Mouse (Mus musculus): ENCODE results near the gene Nubp1.

Nubp1 gene

DNA sequence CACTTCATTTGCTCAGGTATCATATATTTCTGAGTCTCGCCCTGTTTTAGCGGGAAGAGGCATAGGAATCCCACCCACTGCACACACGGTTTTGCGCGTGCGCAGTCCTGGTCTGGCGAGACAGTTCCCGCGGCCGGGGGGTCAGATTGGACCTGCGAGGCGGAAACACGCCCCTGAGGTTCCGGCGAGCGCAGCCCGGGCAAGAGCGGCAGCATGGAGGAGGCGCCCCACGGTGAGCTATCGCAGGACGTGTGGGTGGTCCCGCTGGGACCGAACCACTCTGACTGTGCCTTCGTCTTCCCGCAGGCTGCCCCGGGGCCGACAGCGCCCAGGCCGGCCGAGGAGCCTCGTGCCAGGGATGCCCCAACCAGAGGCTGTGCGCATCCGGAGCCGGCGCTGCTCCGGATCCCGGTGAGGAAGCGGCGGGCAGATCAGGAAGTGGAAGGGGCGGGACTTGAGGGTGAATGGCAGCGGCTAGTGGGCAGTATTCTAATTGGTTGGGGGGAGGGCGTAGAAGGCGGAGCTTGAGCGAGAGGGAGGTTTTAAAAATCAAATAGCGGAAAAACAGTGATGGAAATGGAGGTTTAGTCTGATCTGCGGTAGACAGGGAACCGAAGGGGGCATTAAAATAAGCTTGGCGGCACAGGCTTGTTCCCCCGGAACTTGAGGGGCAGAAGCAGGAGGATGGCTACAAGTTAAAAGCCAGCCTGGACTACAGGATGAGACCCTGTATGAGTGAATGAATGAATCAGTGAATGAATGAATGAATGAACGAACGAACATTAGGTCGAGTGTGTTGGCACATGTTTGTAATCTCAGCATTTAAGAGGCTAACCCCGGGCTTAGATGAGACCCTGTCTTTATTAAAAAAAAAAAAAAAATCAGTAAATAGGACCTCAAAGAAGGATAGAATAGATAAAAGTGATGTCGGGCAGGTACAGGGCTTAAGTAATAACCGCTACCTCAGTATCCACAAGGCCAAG is at the start of gene Nubp1:
Gene Nubp1 (plus strand): TSS at position 185 of the 983 bp plus-strand sequence.
- DNase-seq (ENCODE audit: low spot score in 2 of 2) = peak; percentile 95 to 96

GRCm38 (mm10) chr16:10363061-10363460 is 48.7 kb upstream of the Nubp1 start:
- DNase-seq (ENCODE audit: low spot score in 2 of 2) = no peak

DNA sequence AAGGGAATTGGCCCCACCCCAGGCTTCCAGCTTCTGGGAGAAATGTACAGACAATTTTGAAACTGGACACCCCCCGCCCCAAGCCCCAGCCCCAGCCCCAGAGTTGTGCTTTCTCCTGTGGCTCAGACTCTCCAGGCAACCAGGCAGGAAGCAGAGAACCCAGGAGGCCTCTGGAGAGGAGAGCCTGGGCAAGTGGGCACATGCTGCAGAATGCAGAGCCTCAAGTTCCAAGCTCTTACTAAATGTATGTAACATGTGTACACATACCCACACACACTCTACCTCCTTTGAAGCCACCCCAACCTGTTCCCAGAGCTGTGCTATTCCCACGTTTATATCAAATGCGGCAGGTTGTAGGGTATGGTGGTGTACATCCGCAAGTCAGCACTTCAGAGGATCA is 46.0 kb upstream of the Nubp1 start:
- no peak for DNase-seq (ENCODE audit: low spot score in 2 of 2)

GRCm38 (mm10) chr16:10366240-10367217 is 45.2 kb upstream of the Nubp1 start:
- peak; percentile 81 to 85 for DNase-seq (ENCODE audit: low spot score in 2 of 2)

- peak; percentile 62 to 73 for DNase-seq (ENCODE audit: low spot score in 2 of 2)
Observed at GRCm38 (mm10) chr16:10369468-10369934, 42.2 kb upstream of the Nubp1 start.

- DNase-seq (ENCODE audit: low spot score in 2 of 2) = no peak
Observed at GRCm38 (mm10) chr16:10369996-10370395, 41.8 kb upstream of the Nubp1 start.

- no peak for DNase-seq (ENCODE audit: low spot score in 2 of 2)
Observed at GRCm38 (mm10) chr16:10372372-10372771, 39.4 kb upstream of the Nubp1 start.

GRCm38 (mm10) chr16:10374254-10375011 is 37.3 kb upstream of the Nubp1 start:
- peak; percentile 67 to 72 for DNase-seq (ENCODE audit: low spot score in 2 of 2)

DNA sequence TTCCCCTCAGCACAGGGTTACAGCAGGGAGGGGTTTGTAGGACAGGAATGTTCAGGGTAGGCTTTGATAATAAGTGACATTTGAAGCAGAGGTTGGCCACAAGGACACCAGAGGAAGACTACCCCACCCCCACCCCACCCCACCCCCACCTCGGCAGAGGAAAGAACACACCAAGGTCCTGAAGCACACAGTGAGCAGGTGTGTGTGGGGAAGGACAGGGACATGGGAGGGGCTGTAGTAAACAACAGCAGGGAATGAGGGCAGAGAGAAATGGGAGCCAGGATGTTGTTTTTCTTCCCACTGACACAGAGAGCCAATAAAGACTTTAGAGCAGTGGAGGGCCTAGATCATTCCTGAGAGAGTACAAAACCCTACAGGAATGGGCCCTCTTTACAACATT is 34.5 kb upstream of the Nubp1 start:
- DNase-seq (ENCODE audit: low spot score in 2 of 2) = no peak

GRCm38 (mm10) chr16:10379531-10379930 is 32.2 kb upstream of the Nubp1 start:
- DNase-seq (ENCODE audit: low spot score in 2 of 2) = peak in 1 of 2 experiments; percentile 57

DNA sequence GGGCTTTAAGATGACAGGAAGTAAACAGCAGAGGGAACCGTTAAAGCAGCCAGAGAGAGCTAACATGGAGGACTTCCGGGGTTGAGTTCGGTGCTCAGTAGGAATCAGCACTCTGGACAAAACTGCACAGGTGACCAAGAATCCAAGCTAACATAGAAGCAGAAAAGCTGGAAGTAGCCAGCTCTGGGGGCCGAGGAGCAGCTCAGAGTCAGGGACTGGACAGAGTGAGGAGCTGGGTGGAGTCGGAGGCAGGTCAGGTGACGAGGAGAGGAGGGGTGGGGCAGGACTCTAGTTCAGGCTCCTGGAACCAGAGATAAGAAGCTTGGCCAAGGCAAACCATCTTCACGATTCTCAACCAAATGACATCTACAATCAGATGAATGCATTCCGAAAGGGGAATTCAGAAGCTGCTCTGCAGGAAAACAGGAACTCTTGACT is 27.7 kb upstream of the Nubp1 start:
- no peak for DNase-seq (ENCODE audit: low spot score in 2 of 2)

- DNase-seq (ENCODE audit: low spot score in 2 of 2) = no peak
Observed at GRCm38 (mm10) chr16:10384544-10384943, 27.2 kb upstream of the Nubp1 start.

- DNase-seq (ENCODE audit: low spot score in 2 of 2) = no peak
Observed at GRCm38 (mm10) chr16:10385261-10385660, 26.5 kb upstream of the Nubp1 start.

- DNase-seq (ENCODE audit: low spot score in 2 of 2) = no peak
Observed at GRCm38 (mm10) chr16:10388634-10389365, 22.9 kb upstream of the Nubp1 start.

- DNase-seq (ENCODE audit: low spot score in 2 of 2) = no peak
Observed at GRCm38 (mm10) chr16:10392587-10392986, 19.2 kb upstream of the Nubp1 start.

DNA sequence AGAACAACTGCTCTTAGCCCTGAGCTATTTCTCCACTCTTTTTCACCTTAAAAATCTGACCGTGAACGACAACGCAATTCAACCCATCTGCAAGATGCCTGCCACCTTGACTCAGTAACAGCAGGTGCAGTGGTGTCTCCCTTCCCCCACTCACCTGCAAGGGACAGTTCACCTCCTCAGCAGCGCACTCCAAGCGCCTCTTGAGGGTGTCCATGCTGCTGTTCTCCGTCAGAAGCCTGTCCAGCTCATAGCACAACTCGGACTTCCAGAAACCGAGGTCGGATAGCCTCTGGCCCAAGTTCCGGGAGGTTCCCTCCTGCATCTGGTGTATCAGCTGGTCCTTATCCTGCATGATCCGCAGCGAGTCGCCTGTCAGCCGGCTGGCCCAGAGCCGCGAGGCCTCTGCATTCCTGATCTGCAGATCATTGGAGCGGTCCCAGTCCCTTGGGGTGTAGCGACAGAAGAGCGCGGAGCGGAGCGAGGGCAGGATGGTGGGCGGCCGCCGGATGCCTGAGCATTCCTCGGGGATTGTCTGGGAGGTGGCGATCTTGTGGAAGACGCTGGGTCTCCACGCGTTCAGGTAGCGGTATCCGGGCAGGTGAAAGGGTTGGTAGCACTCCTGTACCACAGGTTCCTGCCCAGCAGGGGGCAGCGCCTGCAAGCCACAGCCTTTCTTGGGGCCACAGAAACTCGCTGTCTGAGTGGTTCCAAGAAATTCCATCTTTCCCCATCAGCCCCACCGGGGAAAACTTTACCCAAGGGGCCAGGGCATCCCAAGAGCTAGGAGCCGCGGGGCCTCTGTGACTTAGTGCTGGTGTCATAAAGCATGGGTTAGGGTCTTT is 16.8 kb upstream of the Nubp1 start, which contains the start of gene Tekt5:
Gene Tekt5 (minus strand): TSS at position 792 of the 842 bp plus-strand sequence.
- peak; percentile 45 for DNase-seq (ENCODE audit: low spot score in 2 of 2)

- no peak for DNase-seq (ENCODE audit: low spot score in 2 of 2)
Observed at GRCm38 (mm10) chr16:10398755-10399154, 13.0 kb upstream of the Nubp1 start.

GRCm38 (mm10) chr16:10399160-10399559 is 12.6 kb upstream of the Nubp1 start:
- peak; percentile 84 to 88 for DNase-seq (ENCODE audit: low spot score in 2 of 2)

DNA sequence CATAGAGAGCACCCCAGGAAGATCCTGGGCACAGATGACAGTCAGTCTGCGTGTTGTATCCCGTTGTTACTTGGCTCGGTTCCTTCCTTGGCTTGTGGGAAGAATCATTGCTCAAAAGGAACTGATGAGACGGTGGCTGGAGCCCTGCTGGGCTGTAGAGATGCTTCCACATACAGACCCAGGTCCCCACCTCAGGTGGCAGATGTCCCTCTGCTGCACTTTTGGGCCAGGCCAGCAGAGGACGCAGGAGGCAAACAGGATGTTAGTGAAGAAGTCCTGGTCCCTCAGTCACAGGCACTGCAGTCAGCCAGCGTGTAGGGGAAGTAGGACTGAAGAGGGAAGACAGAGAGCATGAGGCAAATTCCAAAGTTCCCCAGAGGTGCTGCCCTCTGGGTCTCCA is 4.2 kb downstream of the Nubp1 start:
- peak; percentile 48 to 65 for DNase-seq (ENCODE audit: low spot score in 2 of 2)

All from right cerebral cortex, postnatal 10 days (tissue).